ENCODE assay signal across 18 mouse cellular contexts in genomic region chrX:100765855-100766254, GRCm38 (mm10). TPM values are rescaled to one million over a fixed set of nuclear protein-coding genes. Genes with fewer than 3 reads are reported as not detected.
DNase-seq lines count a peak whose midpoint lies in the region; ATAC-seq and TF ChIP-seq lines count a peak whose summit lies in the region.
"Had no signal": no experiment of that assay in that cellular context is flagged by ENCODE, and none has a peak within 500 bp of the region (broad histone marks: within the 10 kb centered on the region; RNA-seq: fewer than 3 reads in every experiment).

No protein-coding gene starts in this region.

- no peak overlapping the region for H3K27ac ChIP-seq in kidney, postnatal 0 days
- H3K27ac ChIP-seq in forebrain, embryonic 11.5 days (ENCODE audit: low read depth, low read length): no peak overlapping the region
- H3K27ac ChIP-seq: embryonic facial prominence, embryonic 12.5 days; forebrain, embryonic 10.5 days; heart, embryonic 13.5 days; midbrain, embryonic 13.5 days had no signal

- H3K4me2 ChIP-seq in kidney, postnatal 0 days (ENCODE audit: low read length): no peak overlapping the region
- H3K4me2 ChIP-seq in forebrain, embryonic 11.5 days (ENCODE audit: low read depth, low read length, severe bottlenecking): no peak overlapping the region
- H3K4me2 ChIP-seq: embryonic facial prominence, embryonic 12.5 days; heart, embryonic 13.5 days; midbrain, embryonic 13.5 days had no signal

- no peaks in the 10 kb centered on the region for H3K27me3 ChIP-seq in kidney, postnatal 0 days (ENCODE audit: insufficient read depth, low read length)
- H3K27me3 ChIP-seq in forebrain, embryonic 11.5 days (ENCODE audit: control insufficient read depth, insufficient read depth, low read length): peaks cover 2% of the 10 kb centered on the region; the same call in 1 of the 2 replicates
- H3K27me3 ChIP-seq: midbrain, embryonic 13.5 days had no signal

- no peak for ATAC-seq in kidney, postnatal 0 days (replicated peaks; ENCODE audit: low FRiP score, low read depth)
- ATAC-seq in forebrain, embryonic 11.5 days (replicated peaks; ENCODE audit: low FRiP score): no peak
- ATAC-seq: midbrain, embryonic 13.5 days had no signal

- TF ChIP-seq POLR2A in brain, embryonic 14.5 days (IDR thresholded peaks at IDR 0.05; ENCODE audit: borderline replicate concordance, extremely low read depth, insufficient read depth, insufficient read length, poor library complexity, severe bottlenecking): no peak

- no peaks in the 10 kb centered on the region for H3K36me3 ChIP-seq in kidney, postnatal 0 days (ENCODE audit: insufficient read depth, low read length)
- H3K36me3 ChIP-seq in forebrain, embryonic 11.5 days (ENCODE audit: control insufficient read depth, insufficient read depth, low read length): no peaks in the 10 kb centered on the region
- H3K36me3 ChIP-seq: embryonic facial prominence, embryonic 12.5 days; forebrain, embryonic 10.5 days; heart, embryonic 13.5 days; midbrain, embryonic 13.5 days had no signal

- TF ChIP-seq CTCF in kidney, postnatal 0 days (IDR thresholded peaks at IDR 0.05; ENCODE audit: low read depth): peak; percentile 34; the same call in 1 of the 2 replicates
- TF ChIP-seq CTCF in brain, embryonic 14.5 days (IDR thresholded peaks at IDR 0.05; ENCODE audit: borderline replicate concordance, extremely low read depth, insufficient read depth, insufficient read length): peak; percentile 28; the same call in 1 of the 2 replicates

- DNase-seq in kidney, postnatal 0 days (ENCODE audit: low spot score): no peak
- no peak for DNase-seq in kidney, adult 18-20 months
- DNase-seq in 3T3-L1 (ENCODE audit: low read depth, low spot score) (peak; percentile 32), 416B (ENCODE audit: low read depth) (peak; percentile 40)
- DNase-seq in brain, embryonic 14.5 days (ENCODE audit: low read depth): no peak
- no peak for DNase-seq in urinary bladder, postnatal 25 days (ENCODE audit: low spot score)
- DNase-seq in frontal cortex, postnatal 10 days (ENCODE audit: low spot score in 2 of 2): no peak
- no peak for DNase-seq in forebrain, embryonic 11.5 days (ENCODE audit: low spot score)
- DNase-seq: cerebellum, adult 9-11 months; kidney, adult 2 months; lung, postnatal 14 days; right cerebral cortex, postnatal 4 days; thymus, postnatal 25 days had no signal

- H3K9ac ChIP-seq in kidney, postnatal 0 days (ENCODE audit: low read depth, low read length): no peak overlapping the region
- H3K9ac ChIP-seq in forebrain, embryonic 11.5 days (ENCODE audit: low read length): no peak overlapping the region
- H3K9ac ChIP-seq: embryonic facial prominence, embryonic 12.5 days; heart, embryonic 13.5 days; midbrain, embryonic 13.5 days had no signal

- no peaks in the 10 kb centered on the region for H3K9me3 ChIP-seq in kidney, postnatal 0 days (replicated peaks; ENCODE audit: low read length)
- no peaks in the 10 kb centered on the region for H3K9me3 ChIP-seq in forebrain, embryonic 11.5 days (ENCODE audit: control insufficient read depth, low read length)
- H3K9me3 ChIP-seq: embryonic facial prominence, embryonic 12.5 days; forebrain, embryonic 10.5 days; heart, embryonic 13.5 days; midbrain, embryonic 13.5 days had no signal

- H3K4me3 ChIP-seq in kidney, postnatal 0 days (replicated peaks; ENCODE audit: low read depth, low read length): no peak overlapping the region
- no peak overlapping the region for H3K4me3 ChIP-seq in forebrain, embryonic 11.5 days (ENCODE audit: low read depth, low read length)
- H3K4me3 ChIP-seq: embryonic facial prominence, embryonic 12.5 days; forebrain, embryonic 10.5 days; heart, embryonic 13.5 days; midbrain, embryonic 13.5 days had no signal

- H3K4me1 ChIP-seq in kidney, postnatal 0 days (replicated peaks; ENCODE audit: insufficient read depth, low read length): no peaks in the 10 kb centered on the region
- H3K4me1 ChIP-seq in forebrain, embryonic 11.5 days (replicated peaks; ENCODE audit: control insufficient read depth, insufficient read depth, low read length): no peaks in the 10 kb centered on the region
- H3K4me1 ChIP-seq: heart, embryonic 13.5 days had no signal

- WGBS in kidney, postnatal 0 days: 84% methylated on average over 6 of the region's 6 CpGs
- 82% methylated on average over 6 of the region's 6 CpGs for WGBS in forebrain, embryonic 11.5 days

RNA-seq across cellular contexts. Expression of gene Dlg3, which starts 1.7 kb away (rescaled TPM):
- 1.8 and 1.9 TPM in 2 replicates for polyA plus RNA-seq in kidney, postnatal 0 days (2015; fragmentation: Nextera tagmentation; extraction: Ambion mirVana)
- polyA plus RNA-seq in brain, embryonic 14.5 days (2012; rRNA removed): 42.6 and 50.8 TPM in 2 replicates
- polyA plus RNA-seq in forebrain, embryonic 11.5 days (2014; fragmentation: Nextera tagmentation; extraction: Ambion mirVana): 7.6 and 9.5 TPM in 2 replicates

RNA-seq across cellular contexts. Expression of gene Gdpd2, which starts 36.2 kb away (rescaled TPM):
- polyA plus RNA-seq in kidney, postnatal 0 days (2015; fragmentation: Nextera tagmentation; extraction: Ambion mirVana): 0.94 and 1.3 TPM in 2 replicates
- 51.1 and 52.8 TPM in 2 replicates for polyA plus RNA-seq in brain, embryonic 14.5 days (2012; rRNA removed)
- polyA plus RNA-seq in forebrain, embryonic 11.5 days (2014; fragmentation: Nextera tagmentation; extraction: Ambion mirVana): 6.4 and 6.5 TPM in 2 replicates
- polyA plus RNA-seq: liver, adult 2 months had no signal

Comparison
In these comparisons a context has a peak if more than half of its experiments do, and no peak if none do; other contexts are left out.
1. DNase-seq: peak in 3T3-L1 (single experiment) and 416B (single experiment); none in kidney, postnatal 0 days (single experiment), kidney, adult 18-20 months (single experiment), brain, embryonic 14.5 days (single experiment), urinary bladder, postnatal 25 days (single experiment), frontal cortex, postnatal 10 days (0 of 2) and forebrain, embryonic 11.5 days (single experiment).